Mouse (Mus musculus): ENCODE results near the gene Mllt11. TPM values are rescaled to one million over a fixed set of nuclear protein-coding genes. Genes with fewer than 3 reads are reported as not detected.
A peak's percentile ranks its signal among the peaks of the same experiment; 100 is the strongest.
"Not testable (repeated sequence)": the region's sequence is repeated elsewhere in the genome, so short reads cannot be mapped to it uniquely, and the experiment has no call there.

Mllt11 gene
- total RNA-seq, 4 experiments from 2014 or later: 5.5 to 11.3 (median 9.5) TPM

DNA sequence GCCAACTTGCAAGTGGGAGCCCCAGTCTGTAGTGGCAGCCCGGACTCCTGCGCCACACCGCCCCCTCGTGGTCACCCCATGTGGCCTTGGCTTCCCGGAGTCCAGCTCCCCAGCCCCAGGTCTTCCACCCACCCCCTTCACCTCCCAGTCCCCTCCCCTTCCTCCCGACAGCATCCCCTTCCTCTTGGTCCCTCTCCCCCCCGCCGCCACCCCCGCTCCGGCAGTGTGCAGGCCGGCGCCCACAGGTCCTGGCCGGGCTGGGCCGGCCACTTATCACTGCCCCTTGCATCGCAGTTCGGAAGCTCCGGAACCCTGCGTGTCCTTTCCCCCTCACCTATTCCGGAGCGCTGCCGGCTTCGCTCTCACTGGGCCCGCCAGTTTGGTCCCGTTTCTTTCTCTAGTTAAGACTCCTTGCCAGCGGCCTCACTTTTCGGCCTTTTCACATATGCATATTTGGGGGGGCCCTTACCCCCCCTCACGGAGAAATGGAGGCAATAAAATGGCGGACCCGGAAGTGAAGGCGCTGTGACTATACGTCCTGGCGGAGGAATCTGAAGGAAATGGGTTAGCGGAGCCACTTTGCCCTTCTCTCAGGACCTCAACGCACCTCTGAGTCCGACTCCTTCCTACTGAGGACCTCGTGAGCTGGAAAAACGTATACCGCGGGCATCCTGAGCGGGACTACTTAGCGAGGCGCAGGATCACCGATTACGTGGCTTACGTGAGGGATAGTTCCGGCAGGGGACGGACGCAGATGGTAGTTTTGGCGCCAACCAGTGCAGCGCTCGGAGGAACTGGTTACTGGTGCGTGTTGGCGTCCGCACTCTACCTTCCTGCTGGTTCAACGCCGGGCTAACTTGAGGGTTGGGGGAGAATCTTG lies 14.5 kb downstream of the Mllt11 start, which contains the start of gene Gabpb2:
Gabpb2 (minus strand) TSS at position 662 of the 880 bp plus-strand sequence.
- DNase-seq (ENCODE audit: low spot score): peak; percentile 95

GRCm38 (mm10) chr3:95216655-95217254 lies 15.2 kb downstream of the Mllt11 start:
- DNase-seq (ENCODE audit: low spot score): no peak

GRCm38 (mm10) chr3:95213609-95213975 lies 18.4 kb downstream of the Mllt11 start:
- no peak for DNase-seq (ENCODE audit: low spot score)

DNA sequence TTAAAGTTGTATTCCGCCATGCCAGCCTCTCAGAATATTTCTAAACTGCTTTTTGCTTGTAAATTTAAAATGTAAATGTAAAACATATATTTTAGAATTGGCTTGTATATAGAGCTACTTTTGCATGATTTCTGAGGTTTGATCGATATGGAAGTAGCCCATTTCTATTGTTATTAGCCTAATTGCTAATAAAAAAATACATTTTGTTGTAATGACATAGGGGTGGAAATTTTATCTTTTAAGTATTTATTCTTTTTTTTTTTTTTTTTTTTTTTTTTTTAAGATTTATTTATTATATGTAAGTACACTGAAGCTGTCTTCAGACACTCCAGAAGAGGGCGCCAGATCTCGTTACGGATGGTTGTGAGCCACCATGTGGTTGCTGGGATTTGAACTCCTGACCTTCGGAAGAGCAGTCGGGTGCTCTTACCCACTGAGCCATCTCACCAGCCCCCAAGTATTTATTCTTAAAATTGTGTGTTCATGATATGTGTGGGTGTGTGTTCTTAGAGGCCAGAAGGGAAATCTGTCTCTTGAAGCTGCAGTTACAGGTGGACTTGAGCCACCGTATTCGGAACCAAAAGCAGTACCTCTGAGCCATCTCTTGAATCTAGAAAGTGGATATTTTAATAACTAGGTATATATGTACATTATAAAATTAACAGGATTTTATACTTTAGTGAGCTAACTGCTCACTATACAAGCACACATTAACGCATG lies 18.9 kb downstream of the Mllt11 start:
- not testable (repeated sequence) for DNase-seq (ENCODE audit: low spot score)

- no peak for DNase-seq (ENCODE audit: low spot score)
These were observed 21.4 kb downstream of the Mllt11 start for GRCm38 (mm10) chr3:95210585-95210984.

DNA sequence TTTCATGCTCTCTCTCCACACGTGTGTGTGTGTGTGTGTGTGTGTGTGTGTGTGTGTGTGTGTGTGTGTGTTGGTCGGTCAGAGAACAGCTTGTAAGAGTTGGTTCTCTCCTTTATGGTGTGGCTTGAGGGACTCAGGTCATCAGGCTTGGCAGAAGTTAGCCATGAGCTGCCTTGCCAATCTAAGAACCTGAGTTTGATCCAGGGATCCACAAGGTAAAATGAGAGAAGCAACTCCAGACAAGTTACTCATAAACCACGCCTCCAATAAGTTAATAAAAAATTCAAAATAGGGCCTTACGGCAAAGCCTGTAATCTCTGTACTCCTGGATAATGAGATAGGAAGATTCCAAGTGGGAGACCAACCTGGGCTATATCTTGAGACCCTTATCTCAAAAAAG lies 23.7 kb downstream of the Mllt11 start:
- no peak for DNase-seq (ENCODE audit: low spot score)

GRCm38 (mm10) chr3:95203880-95204279 lies 28.1 kb downstream of the Mllt11 start:
- DNase-seq (ENCODE audit: low spot score): no peak

DNA sequence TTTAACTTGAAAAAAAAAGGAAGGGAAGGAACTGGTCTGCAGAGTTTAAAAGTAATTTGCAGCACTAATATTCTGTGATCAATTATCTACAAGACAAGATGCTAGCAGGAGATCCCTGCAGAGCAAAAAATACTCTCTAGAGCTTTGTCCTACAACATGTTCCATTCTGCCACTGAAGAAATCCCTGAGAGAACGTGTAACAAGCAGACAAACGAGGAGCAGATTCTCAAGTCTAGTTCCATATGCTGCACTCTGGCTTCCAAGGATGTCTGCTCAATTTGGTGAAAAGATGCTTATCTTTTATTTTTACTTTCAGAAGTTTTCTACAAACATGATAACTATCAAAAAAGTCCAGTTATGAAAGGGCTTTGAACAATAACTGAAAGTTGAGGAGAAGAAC lies 31.4 kb downstream of the Mllt11 start:
- no peak for DNase-seq (ENCODE audit: low spot score)

DNA sequence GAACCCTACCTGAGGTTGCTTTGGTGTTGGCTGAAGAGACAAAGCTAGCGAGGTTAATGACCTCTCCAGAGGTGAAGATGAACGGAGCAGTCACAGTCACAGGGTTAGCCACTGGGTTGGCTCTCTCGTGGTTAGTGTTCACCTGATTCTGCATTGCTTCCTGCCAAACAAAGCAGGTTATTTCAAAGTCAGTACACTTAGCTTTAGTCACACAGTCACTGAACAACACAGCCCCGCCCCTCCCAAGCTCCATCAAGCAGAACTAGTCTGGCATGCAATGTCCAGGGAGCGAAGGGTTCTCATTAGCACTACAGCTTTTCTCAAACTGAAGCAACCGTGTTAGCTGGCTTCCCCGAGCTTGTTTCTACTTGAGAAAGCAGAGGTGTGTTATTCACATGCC lies 31.8 kb downstream of the Mllt11 start:
- peak; percentile 14 for DNase-seq (ENCODE audit: low spot score)

DNA sequence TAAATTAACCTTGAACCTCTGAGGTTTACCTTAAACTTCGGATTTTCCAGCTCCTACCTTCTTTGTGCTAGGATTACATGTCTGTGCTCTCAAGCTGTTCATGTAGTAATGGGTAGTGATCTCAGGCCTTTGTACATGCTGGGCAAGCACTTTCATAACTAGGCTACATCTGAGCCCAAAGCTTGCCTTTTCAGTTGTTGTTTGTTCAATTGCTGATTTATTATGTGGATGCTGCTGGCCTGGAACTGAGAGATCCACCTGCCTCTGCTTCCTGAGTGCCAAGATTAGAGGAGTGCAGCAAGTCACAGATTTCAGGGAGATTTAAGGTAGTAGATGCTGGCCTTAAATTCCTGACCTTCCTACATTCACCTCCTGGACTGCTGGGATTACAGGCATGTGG lies 32.9 kb downstream of the Mllt11 start:
- DNase-seq (ENCODE audit: low spot score): no peak

GRCm38 (mm10) chr3:95195772-95196171 lies 36.2 kb downstream of the Mllt11 start:
- no peak for DNase-seq (ENCODE audit: low spot score)

DNA sequence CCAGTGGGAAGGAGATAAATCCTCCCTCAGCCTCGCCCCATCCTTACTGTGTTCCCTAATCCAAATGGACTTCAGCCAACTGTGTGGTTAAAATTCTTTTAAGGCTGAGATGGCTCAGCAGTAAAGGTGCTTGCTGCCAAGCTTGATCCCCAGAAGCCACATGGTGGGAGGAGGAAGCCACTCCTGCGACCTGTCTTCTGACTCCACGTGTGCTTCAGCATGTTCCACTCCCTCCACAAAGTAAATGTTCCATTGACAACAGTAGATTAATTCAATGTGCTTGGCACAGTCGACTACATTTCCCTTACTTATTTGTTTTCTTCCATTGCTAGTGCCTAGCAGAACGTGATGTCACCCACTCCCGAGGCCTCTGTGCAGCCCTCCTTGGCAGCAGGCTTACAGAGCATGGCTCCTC lies 37.2 kb downstream of the Mllt11 start:
- no peak for DNase-seq (ENCODE audit: low spot score)

DNA sequence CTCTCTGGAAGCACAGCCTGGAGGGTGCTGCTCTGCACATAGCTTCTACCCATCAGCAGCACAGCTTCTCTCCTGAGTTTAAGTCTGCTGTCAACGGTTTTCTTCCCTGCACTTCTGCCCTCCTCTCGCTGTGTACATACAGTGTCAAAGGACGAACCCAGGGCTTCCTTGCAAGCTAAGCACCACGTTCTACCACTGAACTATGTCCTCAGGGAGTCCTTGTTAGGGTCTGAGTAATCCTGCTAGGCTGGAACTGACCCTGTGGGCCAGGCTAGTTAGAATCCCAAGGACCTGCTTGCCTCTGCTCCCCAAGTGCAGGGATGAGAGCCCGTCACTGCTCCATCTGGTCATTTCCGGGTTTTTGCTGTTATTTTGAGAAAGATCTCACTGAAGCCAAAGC lies 45.1 kb downstream of the Mllt11 start:
- no peak for DNase-seq (ENCODE audit: low spot score)

GRCm38 (mm10) chr3:95186100-95186499 lies 45.9 kb downstream of the Mllt11 start:
- no peak for DNase-seq (ENCODE audit: low spot score)

DNA sequence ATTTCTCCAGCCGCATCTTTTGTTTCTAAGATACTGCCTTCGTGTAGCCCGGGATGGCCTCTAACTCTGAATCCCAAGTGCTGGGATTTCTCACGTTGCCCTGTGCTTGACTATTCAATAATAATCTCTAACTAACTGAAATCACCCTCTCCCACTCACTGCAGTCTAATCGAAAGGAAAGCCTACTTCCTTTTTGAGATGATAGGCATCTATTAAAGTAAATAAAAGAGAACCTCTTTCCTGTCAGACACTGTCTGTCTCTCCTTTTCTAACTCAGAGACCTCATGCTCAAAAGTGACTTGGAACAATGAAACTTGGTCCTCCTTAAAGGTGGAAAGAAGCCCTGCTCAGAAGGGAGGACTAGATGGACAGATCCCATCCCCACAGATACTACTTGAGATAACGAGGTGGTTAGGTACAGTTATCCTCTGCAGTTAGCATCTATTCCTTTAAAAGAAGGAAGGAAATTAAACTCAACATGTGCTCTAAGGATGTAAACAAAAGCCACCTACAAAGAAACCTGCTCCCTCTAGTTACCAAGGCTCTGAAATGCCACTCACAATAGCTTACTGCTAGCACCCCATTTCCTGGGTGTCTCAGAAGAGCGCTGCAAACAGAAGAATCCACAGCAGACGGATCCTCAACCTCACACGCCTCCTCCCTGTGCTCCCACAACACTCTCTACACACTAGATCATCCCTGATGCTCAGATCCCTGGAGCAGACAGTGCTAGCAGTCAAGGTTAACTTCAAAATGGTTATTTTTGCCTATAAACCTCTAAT lies 47.0 kb downstream of the Mllt11 start:
- no peak for DNase-seq (ENCODE audit: low spot score)

GRCm38 (mm10) chr3:95181841-95182240 lies 50.1 kb downstream of the Mllt11 start:
- no peak for DNase-seq (ENCODE audit: low spot score)

DNA sequence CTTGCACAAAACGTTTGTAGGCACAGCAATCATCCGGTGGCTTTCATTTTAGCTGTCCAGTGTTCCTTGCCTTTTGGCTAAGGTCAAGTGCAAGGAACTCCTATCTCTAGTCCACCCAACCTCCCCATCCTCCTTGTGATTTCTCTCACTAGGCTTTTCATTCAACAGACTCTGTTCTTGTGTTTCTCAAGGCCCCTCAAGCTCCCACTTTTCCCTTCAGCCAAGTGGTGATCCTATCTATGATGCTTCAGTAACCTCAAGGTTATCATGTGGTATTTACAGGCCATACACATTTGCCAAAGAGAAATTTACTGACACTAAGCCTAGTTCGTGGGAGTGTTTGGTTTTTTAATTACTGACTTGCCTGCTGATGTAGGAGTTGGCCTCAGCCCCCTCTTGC lies 52.1 kb downstream of the Mllt11 start:
- DNase-seq (ENCODE audit: low spot score): no peak

GRCm38 (mm10) chr3:95178948-95179347 lies 53.0 kb downstream of the Mllt11 start:
- DNase-seq (ENCODE audit: low spot score): no peak

DNA sequence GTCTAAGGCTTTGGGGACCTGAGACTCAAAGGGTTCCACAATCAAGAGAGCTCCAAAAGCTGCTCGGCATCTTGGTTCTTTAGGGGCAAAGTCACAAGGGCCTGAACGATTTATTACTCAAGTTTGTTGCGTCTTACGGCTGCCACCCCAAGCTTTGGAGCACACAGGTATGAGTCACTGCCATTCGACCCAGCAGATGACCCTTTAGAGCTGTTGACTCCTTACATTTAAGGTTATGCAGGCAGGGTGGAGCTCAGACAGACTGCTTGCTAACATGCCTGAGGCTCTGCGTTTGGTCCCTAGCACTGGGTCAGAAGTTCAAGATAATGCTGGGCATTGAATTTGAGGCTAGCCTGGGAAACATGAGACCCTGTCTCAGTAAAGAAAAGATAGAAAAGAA lies 54.4 kb downstream of the Mllt11 start:
- DNase-seq (ENCODE audit: low spot score): no peak

DNA sequence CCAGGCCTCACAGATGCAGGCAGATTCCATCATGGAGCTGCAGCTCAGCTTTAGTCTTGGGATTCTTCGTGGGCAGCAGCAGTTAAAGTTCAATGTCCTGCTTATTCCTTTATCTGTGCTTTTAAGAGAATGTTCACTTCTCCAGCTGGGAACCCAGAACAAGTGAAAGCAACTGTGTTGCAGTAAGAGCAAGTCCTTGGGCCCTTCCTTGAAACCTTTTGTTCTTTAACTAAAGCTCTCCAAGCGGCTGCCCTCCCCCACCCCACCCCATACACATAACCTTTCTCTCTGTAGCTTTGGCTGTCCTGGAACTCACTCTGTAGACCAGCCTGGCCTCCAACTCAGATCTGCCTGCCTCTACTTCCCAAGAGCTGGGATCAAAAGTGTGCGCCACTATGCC lies 55.5 kb downstream of the Mllt11 start:
- no peak for DNase-seq (ENCODE audit: low spot score)

DNA sequence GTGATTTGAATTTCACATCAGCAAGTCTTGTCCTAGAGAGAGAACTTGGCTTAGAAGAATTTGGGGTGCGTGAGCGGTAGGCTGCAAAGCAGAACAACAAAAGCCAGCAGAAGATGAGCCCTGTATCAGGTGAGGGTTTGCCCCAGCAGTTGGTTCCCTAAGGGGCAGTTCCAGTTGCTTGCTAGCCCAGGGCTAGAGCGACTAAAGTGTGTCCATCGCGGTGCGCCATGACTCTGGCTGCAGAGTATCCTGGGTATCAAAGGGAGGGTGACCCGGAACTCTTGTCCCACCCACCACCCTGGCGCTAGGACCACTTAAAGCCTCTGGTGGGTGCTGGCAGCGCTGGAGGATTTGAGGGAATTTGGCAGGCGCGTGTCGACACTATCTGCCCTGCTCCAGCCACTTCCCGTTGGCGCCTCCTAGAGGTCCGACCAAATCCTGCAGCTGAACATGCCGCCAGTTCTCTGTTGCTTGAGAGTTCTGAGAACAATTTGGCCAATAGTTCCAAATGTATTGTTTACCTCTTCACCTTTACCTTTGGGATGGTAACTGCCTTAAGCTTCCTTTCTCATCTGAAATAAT lies 57.9 kb downstream of the Mllt11 start:
- DNase-seq (ENCODE audit: low spot score): peak; percentile 86
